Mouse (Mus musculus): ENCODE measurements around the gene Fads6.

Fads6 gene

GRCm38 (mm10) chr11:115259134-115259533, 38.3 kb downstream of the Fads6 start:
- in situ Hi-C loops (cut with MboI, MseI), result no loop called here

DNA sequence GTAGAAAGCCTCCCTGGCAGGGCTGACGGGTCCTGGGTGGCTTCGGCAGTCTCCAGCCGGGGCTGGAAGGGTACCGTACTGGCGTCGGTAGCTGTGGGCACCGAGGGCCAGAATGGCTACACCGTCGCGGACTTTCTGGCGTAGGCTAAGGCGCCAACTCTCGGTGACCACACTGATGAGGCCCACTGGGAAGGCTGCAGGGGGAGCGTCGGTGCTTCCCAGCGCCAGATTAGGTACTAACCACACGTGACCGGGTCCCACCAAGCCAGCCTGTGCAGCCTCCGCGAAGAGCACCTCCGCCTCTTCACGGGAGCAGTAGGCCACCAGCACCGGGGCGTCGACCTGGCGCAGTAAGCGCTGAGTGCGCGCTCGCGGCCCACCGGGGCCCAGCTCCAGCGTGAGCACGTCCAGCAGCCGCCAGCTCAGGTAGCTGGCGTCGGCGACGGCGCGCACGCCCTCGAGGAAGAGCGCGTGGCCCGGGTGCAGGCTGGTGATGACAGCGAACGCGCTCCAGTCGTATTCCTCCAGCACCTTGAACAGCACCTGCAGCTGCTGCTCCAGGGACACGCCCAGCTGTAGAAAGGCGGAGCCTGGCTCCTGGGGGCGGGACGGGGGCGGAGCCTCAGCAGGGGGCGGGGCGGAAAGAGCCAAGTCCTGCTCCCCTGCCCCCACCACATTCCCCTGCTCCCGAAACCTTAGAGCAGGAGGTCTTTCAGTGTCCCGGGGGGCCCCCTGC, 39.5 kb downstream of the Fads6 start:
- in situ Hi-C loops (cut with MboI, MseI), result no loop called here

GRCm38 (mm10) chr11:115251258-115251657, 46.2 kb downstream of the Fads6 start:
- in situ Hi-C loops (cut with MboI, MseI), result no loop called here

- in situ Hi-C loops (cut with MboI, MseI), result no loop called here
These were observed 46.9 kb downstream of the Fads6 start for GRCm38 (mm10) chr11:115250405-115251090.

GRCm38 (mm10) chr11:115249721-115250404, 47.6 kb downstream of the Fads6 start:
- in situ Hi-C loops (cut with MboI, MseI), result no loop called here

DNA sequence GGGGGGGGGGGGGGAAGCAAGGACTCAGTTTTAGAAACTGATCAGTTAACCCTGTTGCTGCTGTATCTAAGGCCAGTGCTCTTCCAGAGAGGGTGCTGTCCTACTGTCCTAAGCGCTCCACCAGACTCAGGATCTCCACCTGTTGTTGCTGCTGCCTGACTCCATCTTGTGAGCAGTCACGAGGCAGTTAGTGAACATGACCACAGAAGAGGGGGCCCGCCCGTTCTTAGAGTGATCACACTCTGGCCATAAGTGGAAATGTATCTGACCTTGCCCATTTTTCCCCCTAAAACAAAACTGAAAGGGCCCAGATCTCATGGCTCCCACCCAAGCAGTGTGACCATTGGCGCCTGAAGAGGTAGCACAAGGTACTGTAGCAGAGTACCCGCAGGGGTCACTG, 49.5 kb downstream of the Fads6 start:
- in situ Hi-C loops (cut with MboI, MseI), result no loop called here

GRCm38 (mm10) chr11:115247240-115247639, 50.2 kb downstream of the Fads6 start:
- in situ Hi-C loops (cut with MboI, MseI), result no loop called here

DNA sequence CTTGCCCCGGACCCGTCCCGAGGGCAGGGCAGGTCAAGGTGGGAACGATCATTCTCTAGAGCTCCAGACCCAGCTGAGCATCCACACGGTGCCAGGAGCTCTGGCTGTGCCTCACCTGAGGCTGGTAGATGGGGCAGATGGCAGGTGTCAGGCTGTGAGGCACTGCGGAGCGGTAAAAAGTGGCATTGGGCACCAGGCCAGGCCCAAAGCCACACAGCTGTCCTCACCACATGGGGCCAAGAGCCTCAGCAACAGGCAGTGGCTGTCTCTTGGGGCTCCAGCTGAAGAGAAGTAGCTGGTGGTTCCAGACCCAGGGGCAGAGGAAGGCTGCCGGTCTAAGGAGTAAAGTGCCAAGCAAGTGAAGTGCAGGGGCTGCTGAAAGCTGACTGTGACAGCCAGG, 51.1 kb downstream of the Fads6 start:
- in situ Hi-C loops (cut with MboI, MseI), result no loop called here

GRCm38 (mm10) chr11:115244840-115245239, 52.6 kb downstream of the Fads6 start:
- in situ Hi-C loops (cut with MboI, MseI), result no loop called here

- in situ Hi-C loops (cut with MboI, MseI), result no loop called here
These were observed 53.7 kb downstream of the Fads6 start for GRCm38 (mm10) chr11:115243783-115244182.

DNA sequence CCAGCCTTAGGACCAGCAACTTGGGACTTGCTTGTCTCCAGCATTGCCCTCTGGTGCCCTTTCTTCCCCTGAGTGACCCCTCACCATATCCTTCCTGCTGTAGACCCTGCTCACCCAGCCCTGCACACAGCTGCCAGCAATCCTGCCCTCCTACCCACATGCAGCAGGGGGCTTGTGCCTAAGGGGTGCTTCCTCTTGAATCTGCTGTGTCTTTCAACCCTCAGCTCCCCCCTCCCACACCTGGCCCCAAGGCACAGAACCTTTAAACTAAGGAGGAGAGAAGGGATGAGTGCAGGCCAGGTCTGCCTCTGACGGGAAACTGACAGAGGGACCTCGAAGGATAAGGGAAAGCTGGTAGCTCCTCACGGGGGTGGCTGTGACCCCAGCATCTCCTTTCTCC, 54.7 kb downstream of the Fads6 start:
- in situ Hi-C loops (cut with MboI, MseI), result no loop called here

DNA sequence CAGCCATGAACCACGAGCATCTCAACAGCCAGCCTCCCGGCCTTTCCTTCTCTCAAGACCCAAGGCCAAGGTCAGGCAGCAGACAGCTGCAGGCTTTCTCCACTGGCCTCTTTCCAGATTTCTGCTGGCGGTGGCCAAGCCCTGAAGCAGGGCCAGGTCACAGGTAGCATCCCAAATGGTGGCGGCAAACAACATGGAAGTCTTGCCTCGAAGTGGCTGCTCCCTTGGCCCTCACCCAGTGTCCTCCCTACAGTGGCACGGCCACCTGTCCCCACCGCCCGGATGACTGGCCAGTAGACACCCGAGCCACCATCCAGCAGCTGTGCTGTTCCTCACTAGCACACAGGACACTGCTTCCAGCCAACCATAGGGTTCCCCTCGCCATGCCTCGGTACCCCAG, 56.1 kb downstream of the Fads6 start:
- in situ Hi-C loops (cut with MboI, MseI), result no loop called here

- in situ Hi-C loops (cut with MboI, MseI), result no loop called here
These were observed 60.9 kb downstream of the Fads6 start for GRCm38 (mm10) chr11:115236570-115236969.

GRCm38 (mm10) chr11:115234320-115235044, 63.0 kb downstream of the Fads6 start:
- in situ Hi-C loops (cut with MboI, MseI), result no loop called here

GRCm38 (mm10) chr11:115233526-115234290, 63.8 kb downstream of the Fads6 start:
- in situ Hi-C loops (cut with MboI, MseI), result no loop called here

DNA sequence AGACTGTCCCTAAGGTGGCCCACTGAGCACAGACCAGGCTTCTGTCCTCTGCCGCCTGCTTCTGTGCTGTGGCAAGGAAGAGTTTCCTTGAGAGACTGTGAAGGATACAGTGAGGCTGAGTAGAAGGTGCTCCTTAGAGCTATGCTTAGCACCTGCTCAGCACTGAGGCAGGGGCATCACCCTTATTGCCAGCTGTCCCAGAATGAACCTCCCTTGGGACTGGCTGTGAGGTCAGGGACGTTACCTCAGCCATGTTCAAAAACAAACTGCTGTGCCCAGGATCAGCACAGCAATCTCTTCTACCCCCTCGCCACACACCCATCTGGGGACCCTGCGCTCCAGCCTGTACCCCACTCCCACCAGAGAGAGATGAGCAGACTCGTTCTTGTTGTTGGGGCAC, 64.6 kb downstream of the Fads6 start:
- in situ Hi-C loops (cut with MboI, MseI), result no loop called here

- in situ Hi-C loops (cut with MboI, MseI), result no loop called here
These were observed 65.5 kb downstream of the Fads6 start for GRCm38 (mm10) chr11:115231924-115232323.

DNA sequence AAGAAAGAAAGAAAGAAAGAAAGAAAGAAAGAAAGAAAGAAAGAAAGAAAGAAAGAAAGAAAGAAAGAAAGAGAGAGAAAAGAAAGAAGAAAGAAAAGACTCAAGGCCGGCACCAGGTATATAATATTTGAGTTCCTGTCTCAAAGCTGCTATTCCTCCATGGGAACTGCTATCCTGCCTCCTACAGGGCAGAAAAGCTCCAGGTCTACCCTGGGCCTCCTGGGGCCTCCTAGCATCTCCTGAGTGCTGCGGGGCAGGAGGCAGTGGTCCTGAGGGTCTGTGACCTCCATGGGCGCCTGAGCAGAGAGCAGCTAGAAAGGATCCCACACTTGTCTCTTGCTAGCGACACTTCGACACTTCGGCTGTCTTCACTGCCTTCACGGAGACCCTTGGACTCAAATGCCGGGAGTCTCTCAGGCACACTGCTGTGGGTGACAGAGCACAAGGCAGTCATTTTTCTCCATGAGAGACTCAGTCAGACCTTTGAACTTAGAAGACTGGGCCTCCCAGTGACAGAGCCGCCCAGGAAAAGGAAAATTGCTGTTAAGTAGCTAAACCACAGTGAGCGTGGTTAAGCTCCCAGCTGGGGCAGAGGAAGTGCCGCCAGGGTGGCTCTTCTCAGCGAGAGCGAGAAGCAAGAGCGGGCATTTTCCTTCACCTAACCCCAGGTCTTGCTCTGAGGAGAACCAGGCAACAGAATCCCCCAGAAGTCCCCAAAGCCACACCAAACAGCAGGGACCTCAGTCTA, 66.1 kb downstream of the Fads6 start:
- in situ Hi-C loops (cut with MboI, MseI), result no loop called here
